ENCODE assay signal across 10 mouse cellular contexts in genomic region chr10:13686127-13686526, GRCm38 (mm10).
DNase-seq lines count a peak whose midpoint lies in the region; ATAC-seq and TF ChIP-seq lines count a peak whose summit lies in the region.
"Had no signal": no experiment of that assay in that cellular context is flagged by ENCODE, and none has a peak within 500 bp of the region (broad histone marks: within the 10 kb centered on the region; RNA-seq: fewer than 3 reads in every experiment).

No protein-coding gene starts in this region.

- TF ChIP-seq CTCF in gastrocnemius, adult 2 months (IDR thresholded peaks at IDR 0.05): no peak
- no peak for TF ChIP-seq CTCF in MEL (IDR thresholded peaks at IDR 0.05 in 2 of 3, conservative IDR thresholded peaks at IDR 0.05 in 1 of 3; ENCODE audit: control insufficient read depth in 1 of 3, insufficient read depth in 1 of 3, low read depth in 2 of 3, low read length in 3 of 3, poor library complexity in 1 of 3, severe bottlenecking in 1 of 3)
- no peak for TF ChIP-seq CTCF in heart, postnatal 0 days (IDR thresholded peaks at IDR 0.05; ENCODE audit: low read depth)

- 14% methylated on average over 5 of the region's 5 CpGs for WGBS in heart, postnatal 0 days
- WGBS in liver, embryonic 11.5 days: 23% methylated on average over 5 of the region's 5 CpGs

- H3K79me2 ChIP-seq in MEL (ENCODE audit: control insufficient read depth, insufficient read depth, low read length, poor library complexity): no peaks in the 10 kb centered on the region

- no peak overlapping the region for H3K9ac ChIP-seq in MEL (ENCODE audit: control insufficient read depth, low read depth, low read length, poor library complexity, severe bottlenecking)
- no peak overlapping the region for H3K9ac ChIP-seq in heart, postnatal 0 days (replicated peaks; ENCODE audit: low read depth, low read length)
- H3K9ac ChIP-seq in liver, embryonic 11.5 days (ENCODE audit: low read depth, low read length): no peak overlapping the region
- H3K9ac ChIP-seq: neural tube, embryonic 15.5 days had no signal

- H3K4me2 ChIP-seq in heart, postnatal 0 days (ENCODE audit: low read depth, low read length): no peak overlapping the region
- H3K4me2 ChIP-seq in liver, embryonic 11.5 days: no peak overlapping the region
- H3K4me2 ChIP-seq: neural tube, embryonic 15.5 days had no signal

- no peak overlapping the region for H3K4me3 ChIP-seq in gastrocnemius, adult 2 months
- no peak overlapping the region for H3K4me3 ChIP-seq in MEL (ENCODE audit: control insufficient read depth in 1 of 2, insufficient read depth in 1 of 2, low read depth in 2 of 2, low read length in 2 of 2)
- H3K4me3 ChIP-seq in heart, postnatal 0 days (ENCODE audit: low read depth, low read length): no peak overlapping the region
- H3K4me3 ChIP-seq in liver, embryonic 11.5 days (ENCODE audit: low read depth, low read length): no peak overlapping the region
- H3K4me3 ChIP-seq: neural tube, embryonic 15.5 days had no signal

- H3K36me3 ChIP-seq in MEL (ENCODE audit: control insufficient read depth in 1 of 2, insufficient read depth in 2 of 2, low read length in 2 of 2): no peaks in the 10 kb centered on the region
- no peaks in the 10 kb centered on the region for H3K36me3 ChIP-seq in heart, postnatal 0 days (replicated peaks; ENCODE audit: control insufficient read depth, insufficient read depth, low read length)
- no peaks in the 10 kb centered on the region for H3K36me3 ChIP-seq in liver, embryonic 11.5 days (ENCODE audit: control insufficient read depth, insufficient read depth, low read length)
- H3K36me3 ChIP-seq: neural tube, embryonic 15.5 days had no signal

- TF ChIP-seq EP300 in MEL (IDR thresholded peaks at IDR 0.05; ENCODE audit: low read depth in 1 of 2, low read length in 2 of 2): no peak
- no peak for TF ChIP-seq EP300 in heart, postnatal 0 days (IDR thresholded peaks at IDR 0.05; ENCODE audit: low read depth)

- no peak for TF ChIP-seq RAD21 in MEL (IDR thresholded peaks at IDR 0.05; ENCODE audit: low read depth, low read length)

- ATAC-seq in heart, postnatal 0 days (ENCODE audit: insufficient read depth, low read depth): peak; percentile 72
- ATAC-seq in liver, embryonic 11.5 days (replicated peaks; ENCODE audit: low FRiP score): peak; percentile 78

- DNase-seq in gastrocnemius, adult 2 months: peak; percentile 34
- DNase-seq in gastrocnemius, postnatal 14 days: no peak
- peak; percentile 1 for DNase-seq in MEL (ENCODE audit: low read depth, low spot score)
- peak; percentile 28 for DNase-seq in heart, postnatal 0 days (ENCODE audit: low spot score)
- DNase-seq in liver, embryonic 11.5 days (ENCODE audit: low spot score): no peak
- no peak for DNase-seq in embryo, embryonic 10.5 days (ENCODE audit: low spot score)
- no peak for DNase-seq in thymus, postnatal 4 days
- no peak for DNase-seq in cerebellum, adult 18-20 months
- DNase-seq: layer of hippocampus, postnatal 36 days had no signal

- intact Hi-C loops in gastrocnemius, adult 2 months (cut with DNase I): no loop called here
- intact Hi-C loops in gastrocnemius, postnatal 14 days (cut with DNase I; ENCODE audit: low total_unique reads): no loop called here

- TF ChIP-seq POLR2A in MEL (IDR thresholded peaks at IDR 0.05; ENCODE audit: control insufficient read depth in 1 of 2, insufficient read depth in 1 of 2, low read depth in 1 of 2, low read length in 2 of 2, poor library complexity in 1 of 2): no peak

- H3K27ac ChIP-seq in gastrocnemius, adult 2 months: peak overlapping the region; percentile 68
- no peak overlapping the region for H3K27ac ChIP-seq in MEL (ENCODE audit: control insufficient read depth, low read depth, low read length)
- H3K27ac ChIP-seq in heart, postnatal 0 days (ENCODE audit: low read depth): peak overlapping the region; percentile 64
- H3K27ac ChIP-seq in liver, embryonic 11.5 days (ENCODE audit: low read depth, low read length): no peak overlapping the region
- H3K27ac ChIP-seq: neural tube, embryonic 15.5 days had no signal

- H3K9me3 ChIP-seq in MEL (replicated peaks; ENCODE audit: insufficient read depth, low read length): no peaks in the 10 kb centered on the region
- H3K9me3 ChIP-seq in heart, postnatal 0 days (replicated peaks; ENCODE audit: control insufficient read depth, low read length): no peaks in the 10 kb centered on the region
- H3K9me3 ChIP-seq in liver, embryonic 11.5 days (ENCODE audit: control insufficient read depth, low read length): no peaks in the 10 kb centered on the region
- H3K9me3 ChIP-seq: neural tube, embryonic 15.5 days had no signal

- H3K4me1 ChIP-seq in MEL (ENCODE audit: control insufficient read depth in 1 of 2, insufficient read depth in 2 of 2, low read length in 2 of 2): no peaks in the 10 kb centered on the region
- H3K4me1 ChIP-seq in heart, postnatal 0 days (ENCODE audit: control insufficient read depth, insufficient read depth): peaks cover 7% of the 10 kb centered on the region
- H3K4me1 ChIP-seq in liver, embryonic 11.5 days (replicated peaks; ENCODE audit: control insufficient read depth, insufficient read depth, low read length): peaks cover 4% of the 10 kb centered on the region

- no peaks in the 10 kb centered on the region for H3K27me3 ChIP-seq in MEL (ENCODE audit: control insufficient read depth in 1 of 2, insufficient read depth in 2 of 2, low read length in 2 of 2)
- no peaks in the 10 kb centered on the region for H3K27me3 ChIP-seq in heart, postnatal 0 days (ENCODE audit: control insufficient read depth, insufficient read depth, low read length)
- no peaks in the 10 kb centered on the region for H3K27me3 ChIP-seq in liver, embryonic 11.5 days (replicated peaks; ENCODE audit: control insufficient read depth, insufficient read depth, low read length)
- H3K27me3 ChIP-seq: neural tube, embryonic 15.5 days had no signal

TF ChIP-seq in MEL, 35 proteins besides CTCF, POLR2A, EP300 and RAD21:
- TF ChIP-seq TBP (IDR thresholded peaks at IDR 0.05; ENCODE audit: low read depth, low read length) (no peak), MXI1 (IDR thresholded peaks at IDR 0.05; ENCODE audit: low read depth, low read length) (no peak), NRF1 (IDR thresholded peaks at IDR 0.05; ENCODE audit: insufficient read depth, low read depth, low read length, poor library complexity, severe bottlenecking) (no peak), RCOR1 (IDR thresholded peaks at IDR 0.05; ENCODE audit: low read depth, low read length) (no peak), ELF1 (IDR thresholded peaks at IDR 0.05; ENCODE audit: low read depth, low read length) (no peak), ZMIZ1 (IDR thresholded peaks at IDR 0.05; ENCODE audit: low read depth, low read length) (no peak), MYB (IDR thresholded peaks at IDR 0.05; ENCODE audit: low read depth, low read length) (no peak)

Comparison
In these comparisons a context has a peak if more than half of its experiments do, and no peak if none do; other contexts are left out.
1. DNase-seq: peak in gastrocnemius, adult 2 months (single experiment), MEL (single experiment) and heart, postnatal 0 days (single experiment); none in gastrocnemius, postnatal 14 days (single experiment), liver, embryonic 11.5 days (single experiment), embryo, embryonic 10.5 days (single experiment), thymus, postnatal 4 days (single experiment) and cerebellum, adult 18-20 months (0 of 2).
2. H3K27ac ChIP-seq: peak in gastrocnemius, adult 2 months (single experiment) and heart, postnatal 0 days (single experiment); none in MEL (single experiment) and liver, embryonic 11.5 days (single experiment).